Mouse (Mus musculus): Measurements from ENCODE around the gene Cacnb1. TPM values are rescaled to one million over a fixed set of nuclear protein-coding genes. Genes with fewer than 3 reads are reported as not detected.

Cacnb1 gene
- 100 to 1,000 TPM; 240 to 241 TPM for total RNA-seq (2021)
- long read RNA-seq, experiment 1, transcript Cacnb1-202 (13 exons, 1,880 nt): major isoform, 225 of 332 reads
- long read RNA-seq, experiment 1, transcript Cacnb1-204 (12 exons, 1,778 nt): minor isoform, 39 of 332 reads
- long read RNA-seq, experiment 1, partial matches to known transcripts: 30 of 332 reads
- long read RNA-seq, experiment 1, other reads (novel, unspliced or antisense): 34 of 332 reads
- long read RNA-seq, experiment 2, transcript Cacnb1-202 (13 exons, 1,880 nt): major isoform, 276 of 403 reads
- long read RNA-seq, experiment 2, transcript Cacnb1-204 (12 exons, 1,778 nt): minor isoform, 57 of 403 reads
- long read RNA-seq, experiment 2, partial matches to known transcripts: 21 of 403 reads
- long read RNA-seq, experiment 2, other reads (novel, unspliced or antisense): 47 of 403 reads

- DNase-seq (ENCODE audit: low spot score in 2 of 2): peak; percentile 64 to 75
Observed at GRCm38 (mm10) chr11:98022555-98023371, at the start of gene Cacnb1. Gene Cacnb1 (minus strand): TSS chr11:98023034.

GRCm38 (mm10) chr11:98067255-98067654, 44.4 kb upstream of the Cacnb1 start:
- DNase-seq (ENCODE audit: low spot score in 2 of 2): no peak

- no peak for DNase-seq (ENCODE audit: low spot score in 2 of 2)
Observed at GRCm38 (mm10) chr11:98066201-98066600, 43.4 kb upstream of the Cacnb1 start.

GRCm38 (mm10) chr11:98061904-98062562, 39.2 kb upstream of the Cacnb1 start:
- peak in 1 of 2 experiments; percentile 43 for DNase-seq (ENCODE audit: low spot score in 2 of 2)

GRCm38 (mm10) chr11:98061441-98061840, 38.6 kb upstream of the Cacnb1 start:
- no peak for DNase-seq (ENCODE audit: low spot score in 2 of 2)

GRCm38 (mm10) chr11:98060104-98060692, 37.4 kb upstream of the Cacnb1 start:
- no peak for DNase-seq (ENCODE audit: low spot score in 2 of 2)

- DNase-seq (ENCODE audit: low spot score in 2 of 2): no peak
Observed at GRCm38 (mm10) chr11:98059662-98060061, 36.8 kb upstream of the Cacnb1 start.

- DNase-seq (ENCODE audit: low spot score in 2 of 2): no peak
Observed at GRCm38 (mm10) chr11:98057998-98058397, 35.2 kb upstream of the Cacnb1 start.

GRCm38 (mm10) chr11:98057466-98057865, 34.6 kb upstream of the Cacnb1 start:
- DNase-seq (ENCODE audit: low spot score in 2 of 2): no peak

- DNase-seq (ENCODE audit: low spot score in 2 of 2): peak in 1 of 2 experiments; percentile 68
Observed at GRCm38 (mm10) chr11:98052989-98053834, 30.4 kb upstream of the Cacnb1 start, which contains the start of gene Stac2. Gene Stac2 (minus strand): TSS chr11:98053462.

GRCm38 (mm10) chr11:98052129-98052988, 29.5 kb upstream of the Cacnb1 start:
- DNase-seq (ENCODE audit: low spot score in 2 of 2): no peak

GRCm38 (mm10) chr11:98051611-98052128, 28.8 kb upstream of the Cacnb1 start:
- DNase-seq (ENCODE audit: low spot score in 2 of 2): no peak

- no peak for DNase-seq (ENCODE audit: low spot score in 2 of 2)
Observed at GRCm38 (mm10) chr11:98050940-98051339, 28.1 kb upstream of the Cacnb1 start.

- no peak for DNase-seq (ENCODE audit: low spot score in 2 of 2)
Observed at GRCm38 (mm10) chr11:98050520-98050815, 27.6 kb upstream of the Cacnb1 start.

GRCm38 (mm10) chr11:98049672-98050519, 27.1 kb upstream of the Cacnb1 start:
- no peak for DNase-seq (ENCODE audit: low spot score in 2 of 2)

- peak in 1 of 2 experiments; percentile 62 for DNase-seq (ENCODE audit: low spot score in 2 of 2)
Observed at GRCm38 (mm10) chr11:98047745-98048144, 24.9 kb upstream of the Cacnb1 start.

- DNase-seq (ENCODE audit: low spot score in 2 of 2): no peak
Observed at GRCm38 (mm10) chr11:98046466-98046865, 23.6 kb upstream of the Cacnb1 start.

- no peak for DNase-seq (ENCODE audit: low spot score in 2 of 2)
Observed at GRCm38 (mm10) chr11:98045596-98045995, 22.8 kb upstream of the Cacnb1 start.
